Mouse (Mus musculus) heart, postnatal 14 days (tissue): Measurements from ENCODE around the gene Tpte. TPM values are rescaled to one million over a fixed set of nuclear protein-coding genes. Genes with fewer than 3 reads are reported as not detected.

Source experiments
- total RNA-seq, 2 experiments: library from RNA; stranded (reverse); gene quantifications; 2 replicates each; pipeline ENCODE4 v1.2.3; 2021

Gene Tpte
- total RNA-seq, 2 experiments from 2014 or later = not detected

Other genes with a start within 250 kb of the Tpte start
- gene Atp7b, start 223.1 kb upstream of the Tpte start, total RNA-seq = under 1 TPM; 0.37 to 0.55 TPM
- 10 to 100 TPM in 1 of 2 experiments, 1 to 10 TPM in 1; 9.1 to 10.8 TPM for gene Alg11, start 222.7 kb upstream of the Tpte start, total RNA-seq
- under 1 TPM in 1 of 2 experiments, not detected in 1; 0.29 TPM for gene Nek5, start 158.4 kb upstream of the Tpte start, total RNA-seq
- gene Nek3, start 117.0 kb upstream of the Tpte start, total RNA-seq = 1 to 10 TPM; 1.9 to 2.2 TPM
- 1 to 10 TPM; 4.4 to 5.8 TPM for gene Ckap2, start 97.6 kb upstream of the Tpte start, total RNA-seq
- 10 to 100 TPM; 27.6 to 28.9 TPM for gene Vps36, start 90.6 kb upstream of the Tpte start, total RNA-seq
- gene Thsd1, start 56.1 kb upstream of the Tpte start, total RNA-seq = 1 to 10 TPM; 9.2 to 9.6 TPM
- gene Slc25a15, start 115.2 kb downstream of the Tpte start, total RNA-seq = 10 to 100 TPM; 12.7 TPM
- 10 to 100 TPM; 51.1 to 54.1 TPM for gene Mrps31, start 127.9 kb downstream of the Tpte start, total RNA-seq